Mouse (Mus musculus): ENCODE results near the gene Ism2. TPM values are rescaled to one million over a fixed set of nuclear protein-coding genes. Genes with fewer than 3 reads are reported as not detected.
A peak's percentile ranks its signal among the peaks of the same experiment; 100 is the strongest.
"Not testable (repeated sequence)": the region's sequence is repeated elsewhere in the genome, so short reads cannot be mapped to it uniquely, and the experiment has no call there.

Ism2 gene
- polyA plus RNA-seq, 1 experiment from 2014 or later: 1.0 TPM

DNA sequence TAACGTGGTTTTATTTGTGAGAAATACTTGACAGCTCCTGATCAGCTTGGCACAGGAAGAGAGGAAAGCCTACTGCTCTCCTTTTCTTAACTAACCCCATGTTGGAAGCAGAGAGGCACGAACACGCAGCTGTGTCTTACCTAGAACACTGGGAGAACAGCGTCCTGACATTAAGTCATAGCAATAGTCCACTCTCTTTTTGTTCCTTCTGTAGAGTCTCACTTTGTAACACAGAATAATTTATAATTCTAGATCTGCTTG, 7.0 kb upstream of the Ism2 start:
- H3K27me3 ChIP-seq (ENCODE audit: control insufficient read depth, insufficient read depth, low read length); H3K9ac ChIP-seq (ENCODE audit: low read length); ATAC-seq (replicated peaks; ENCODE audit: low FRiP score); H3K9me3 ChIP-seq (ENCODE audit: control insufficient read depth, low read length); H3K4me2 ChIP-seq (ENCODE audit: low read depth, low read length, severe bottlenecking); H3K4me1 ChIP-seq (replicated peaks; ENCODE audit: control insufficient read depth, insufficient read depth, low read length); H3K4me3 ChIP-seq (ENCODE audit: low read depth, low read length); DNase-seq (ENCODE audit: low spot score); H3K27ac ChIP-seq (ENCODE audit: low read depth, low read length); H3K36me3 ChIP-seq (ENCODE audit: control insufficient read depth, insufficient read depth, low read length): not testable (repeated sequence)
- 78% methylated on average over 4 of the region's 4 CpGs for WGBS

DNA sequence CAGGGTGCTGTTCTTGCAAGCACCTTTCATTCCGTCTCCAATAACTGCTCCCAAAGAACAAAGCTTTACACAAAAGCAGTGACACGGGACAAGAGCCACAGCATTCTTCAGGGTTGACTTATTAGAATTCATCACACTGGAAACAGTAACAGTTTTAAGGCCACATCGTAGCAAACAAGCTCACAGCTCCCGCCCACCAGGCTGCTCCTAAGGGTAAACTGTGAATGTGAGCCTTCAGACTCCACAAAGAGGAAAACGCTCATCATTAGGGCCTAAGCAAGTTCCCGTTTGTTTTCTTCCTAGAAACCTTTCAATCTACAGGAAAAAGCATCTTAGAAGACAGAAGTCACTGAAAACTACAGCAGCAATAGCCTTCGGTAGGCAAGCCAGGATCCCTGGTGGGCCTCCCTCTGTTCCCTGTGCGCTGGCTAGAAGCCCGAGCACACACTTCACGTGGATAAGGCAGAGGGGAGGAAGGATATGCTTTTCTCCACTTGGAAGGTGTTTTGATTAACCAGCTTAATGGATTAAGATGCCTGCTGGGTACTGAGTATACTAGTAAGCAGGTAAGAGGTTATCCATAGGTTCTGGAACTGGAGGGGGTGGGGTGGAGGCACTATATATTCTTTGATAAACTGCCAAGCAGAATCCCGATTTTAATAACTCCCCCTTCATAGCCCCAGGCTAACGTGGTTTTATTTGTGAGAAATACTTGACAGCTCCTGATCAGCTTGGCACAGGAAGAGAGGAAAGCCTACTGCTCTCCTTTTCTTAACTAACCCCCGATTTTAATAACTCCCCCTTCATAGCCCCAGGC, 6.5 kb upstream of the Ism2 start:
- no peak overlapping the region for H3K9ac ChIP-seq (ENCODE audit: low read length)
- no peaks in the 10 kb centered on the region for H3K36me3 ChIP-seq (ENCODE audit: control insufficient read depth, insufficient read depth, low read length)
- 0 out of 2 replicates have a peak, but pooled peaks cover 2% of the 10 kb centered on the region for H3K4me1 ChIP-seq (replicated peaks; ENCODE audit: control insufficient read depth, insufficient read depth, low read length)
- DNase-seq (ENCODE audit: low spot score) (no peak), ATAC-seq (replicated peaks; ENCODE audit: low FRiP score) (no peak)
- no peaks in the 10 kb centered on the region for H3K9me3 ChIP-seq (ENCODE audit: control insufficient read depth, low read length)
- no peaks in the 10 kb centered on the region for H3K27me3 ChIP-seq (ENCODE audit: control insufficient read depth, insufficient read depth, low read length)
- no peak overlapping the region for H3K27ac ChIP-seq (ENCODE audit: low read depth, low read length)
- WGBS: 38% methylated on average over 13 of the region's 13 CpGs
- H3K4me3 ChIP-seq (ENCODE audit: low read depth, low read length): no peak overlapping the region
- H3K4me2 ChIP-seq (ENCODE audit: low read depth, low read length, severe bottlenecking): no peak overlapping the region

DNA sequence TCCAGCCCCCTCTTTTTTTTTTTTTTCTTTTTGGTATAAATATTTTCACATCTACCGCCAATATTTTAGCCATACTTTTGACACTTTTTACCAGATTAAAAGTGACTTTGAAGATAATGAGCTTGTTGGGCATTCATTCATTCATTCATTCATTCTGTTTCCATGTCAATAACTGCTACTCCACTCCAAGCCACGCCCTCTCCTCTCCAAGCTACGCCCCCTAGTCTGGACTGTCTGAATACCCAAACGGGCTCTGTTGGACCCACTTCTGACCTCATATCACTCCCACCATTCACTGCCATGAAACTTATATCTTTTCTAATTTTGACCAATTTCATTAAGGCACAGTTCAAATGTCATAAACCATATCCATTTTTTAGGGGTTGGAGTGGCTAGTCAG, 1.7 kb upstream of the Ism2 start:
- no peak for ATAC-seq (replicated peaks; ENCODE audit: low FRiP score)
- no peak for DNase-seq (ENCODE audit: low spot score)
- Histone ChIP-seq H3K36me3 (ENCODE audit: control insufficient read depth, insufficient read depth, low read length) (no peaks in the 10 kb centered on the region), H3K27me3 (ENCODE audit: control insufficient read depth, insufficient read depth, low read length) (peaks cover 15% of the 10 kb centered on the region), H3K4me2 (ENCODE audit: low read depth, low read length, severe bottlenecking) (no peak overlapping the region), H3K9ac (ENCODE audit: low read length) (no peak overlapping the region), H3K4me1 (replicated peaks; ENCODE audit: control insufficient read depth, insufficient read depth, low read length) (peaks cover 4% of the 10 kb centered on the region; the same call in 1 of the 2 replicates), H3K9me3 (ENCODE audit: control insufficient read depth, low read length) (no peaks in the 10 kb centered on the region), H3K4me3 (ENCODE audit: low read depth, low read length) (no peak overlapping the region), H3K27ac (ENCODE audit: low read depth, low read length) (no peak overlapping the region)
- 39% methylated on average over 4 of the region's 4 CpGs for WGBS

DNA sequence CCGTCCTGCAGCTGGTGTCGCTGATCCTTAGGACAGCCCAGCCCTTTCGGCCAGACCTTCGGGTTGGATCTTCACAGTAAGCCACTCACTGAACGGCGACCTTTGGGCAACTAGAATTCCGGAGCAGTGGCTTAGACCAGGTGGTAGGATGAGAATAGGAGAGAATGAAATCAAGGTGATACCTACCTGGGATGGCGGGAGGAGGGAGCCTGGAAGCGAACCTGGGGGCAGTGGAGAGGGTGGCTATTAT, 861 bp upstream of the Ism2 start:
- H3K9ac ChIP-seq (ENCODE audit: low read length): 0 out of 2 replicates have a peak overlapping the region, but pooled peaks have one; percentile 70
- DNase-seq (ENCODE audit: low spot score) (no peak), ATAC-seq (replicated peaks; ENCODE audit: low FRiP score) (peak; percentile 14; the same call in 1 of the 2 replicates)
- H3K4me2 ChIP-seq (ENCODE audit: low read depth, low read length, severe bottlenecking): peak overlapping the region; percentile 96
- H3K4me1 ChIP-seq (replicated peaks; ENCODE audit: control insufficient read depth, insufficient read depth, low read length): peaks cover 2% of the 10 kb centered on the region; the same call in 1 of the 2 replicates
- no peak overlapping the region for H3K27ac ChIP-seq (ENCODE audit: low read depth, low read length)
- H3K9me3 ChIP-seq (ENCODE audit: control insufficient read depth, low read length): no peaks in the 10 kb centered on the region
- WGBS: 1% methylated on average over 9 of the region's 9 CpGs
- H3K4me3 ChIP-seq (ENCODE audit: low read depth, low read length): peak overlapping the region; percentile 68
- peaks cover 15% of the 10 kb centered on the region for H3K27me3 ChIP-seq (ENCODE audit: control insufficient read depth, insufficient read depth, low read length)
- no peaks in the 10 kb centered on the region for H3K36me3 ChIP-seq (ENCODE audit: control insufficient read depth, insufficient read depth, low read length)

DNA sequence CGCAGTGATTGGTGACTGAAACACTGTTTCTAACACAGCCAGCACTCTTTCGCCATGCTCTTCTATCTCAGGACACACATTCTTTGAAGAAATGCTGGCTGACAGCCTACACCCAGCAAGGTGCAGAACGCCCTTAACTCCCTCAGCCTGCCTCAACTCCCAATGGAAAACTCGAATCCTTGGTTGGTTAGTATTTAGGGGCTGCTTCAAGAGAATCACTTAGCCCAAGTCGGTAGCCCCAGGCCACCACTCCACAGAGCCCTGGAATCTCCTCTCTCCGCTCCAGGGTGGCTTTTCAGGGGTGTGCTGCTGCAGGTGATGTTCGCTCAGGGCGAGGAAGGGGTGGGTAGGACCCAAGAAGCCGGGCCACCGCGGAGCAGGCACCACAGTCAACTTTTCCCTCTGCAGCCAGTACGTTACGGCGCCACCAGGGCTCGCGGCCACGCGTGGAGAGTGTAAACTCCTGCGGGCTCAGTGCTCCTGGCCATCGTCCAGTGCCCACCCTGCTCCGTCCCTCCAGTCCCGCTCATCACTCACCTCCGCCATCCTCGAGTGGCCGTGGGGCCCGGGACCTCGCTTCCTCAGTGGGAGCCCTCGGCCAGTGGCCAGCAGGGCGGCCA, 358 bp downstream of the Ism2 start:
- peaks cover 15% of the 10 kb centered on the region for H3K27me3 ChIP-seq (ENCODE audit: control insufficient read depth, insufficient read depth, low read length)
- DNase-seq (ENCODE audit: low spot score) (no peak), ATAC-seq (replicated peaks; ENCODE audit: low FRiP score) (peak; percentile 62; the same call in 1 of the 2 replicates)
- peak overlapping the region; percentile 68 for H3K4me3 ChIP-seq (ENCODE audit: low read depth, low read length)
- H3K9me3 ChIP-seq (ENCODE audit: control insufficient read depth, low read length): no peaks in the 10 kb centered on the region
- 10% methylated on average over 25 of the region's 29 CpGs for WGBS
- peak overlapping the region; percentile 96 for H3K4me2 ChIP-seq (ENCODE audit: low read depth, low read length, severe bottlenecking)
- no peaks in the 10 kb centered on the region for H3K36me3 ChIP-seq (ENCODE audit: control insufficient read depth, insufficient read depth, low read length)
- peak overlapping the region; percentile 70 for H3K9ac ChIP-seq (ENCODE audit: low read length)
- H3K27ac ChIP-seq (ENCODE audit: low read depth, low read length): no peak overlapping the region
- peaks cover 2% of the 10 kb centered on the region; the same call in 1 of the 2 replicates for H3K4me1 ChIP-seq (replicated peaks; ENCODE audit: control insufficient read depth, insufficient read depth, low read length)

DNA sequence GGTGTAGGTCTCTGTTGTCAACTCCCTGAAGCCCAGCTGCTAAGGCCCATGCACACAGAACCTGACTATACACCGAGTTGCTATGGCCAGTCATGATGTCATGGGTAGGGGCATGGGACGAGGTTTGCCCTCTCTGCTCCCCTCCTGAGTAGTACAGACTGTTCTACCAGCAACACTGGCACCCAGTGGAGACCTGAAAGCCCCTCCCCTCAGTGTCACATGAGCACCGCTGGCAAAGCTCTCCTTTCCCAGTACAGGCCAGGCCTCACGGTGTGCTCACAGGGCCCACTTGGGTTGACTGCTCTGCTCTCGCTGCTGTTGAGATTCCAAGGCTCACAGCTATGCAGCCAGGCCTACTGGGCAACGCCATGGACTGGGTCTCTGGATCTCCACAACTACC, 5.6 kb downstream of the Ism2 start:
- H3K4me2 ChIP-seq (ENCODE audit: low read depth, low read length, severe bottlenecking): no peak overlapping the region
- ATAC-seq (replicated peaks; ENCODE audit: low FRiP score) (no peak), DNase-seq (ENCODE audit: low spot score) (no peak)
- no peaks in the 10 kb centered on the region for H3K4me1 ChIP-seq (replicated peaks; ENCODE audit: control insufficient read depth, insufficient read depth, low read length)
- H3K9ac ChIP-seq (ENCODE audit: low read length): no peak overlapping the region
- no peaks in the 10 kb centered on the region for H3K36me3 ChIP-seq (ENCODE audit: control insufficient read depth, insufficient read depth, low read length)
- H3K9me3 ChIP-seq (ENCODE audit: control insufficient read depth, low read length): no peaks in the 10 kb centered on the region
- peaks cover 1% of the 10 kb centered on the region; the same call in 1 of the 2 replicates for H3K27me3 ChIP-seq (ENCODE audit: control insufficient read depth, insufficient read depth, low read length)
- no peak overlapping the region for H3K4me3 ChIP-seq (ENCODE audit: low read depth, low read length)
- H3K27ac ChIP-seq (ENCODE audit: low read depth, low read length): no peak overlapping the region
- 74% methylated on average over 6 of the region's 6 CpGs for WGBS

DNA sequence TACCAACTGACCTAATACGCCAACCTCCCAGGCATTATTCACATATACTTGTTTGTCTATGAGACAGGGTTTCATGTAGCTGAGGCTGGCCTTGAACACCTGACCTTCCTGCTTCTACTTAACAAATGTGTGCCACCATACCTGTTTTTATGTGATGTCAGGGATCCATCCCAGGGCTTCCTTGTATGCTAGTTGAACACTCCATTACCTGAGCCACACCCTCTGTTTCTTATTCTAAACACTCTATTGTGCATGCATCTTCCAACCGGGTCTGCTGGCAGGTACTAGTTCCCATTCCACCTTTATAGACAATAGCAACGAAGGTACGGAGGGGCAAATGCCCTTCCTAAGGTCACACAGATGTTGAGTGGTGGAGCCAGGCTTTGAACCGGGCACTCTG, 10.4 kb downstream of the Ism2 start:
- 88% methylated on average over 5 of the region's 5 CpGs for WGBS
- ATAC-seq (replicated peaks; ENCODE audit: low FRiP score) (no peak), DNase-seq (ENCODE audit: low spot score) (no peak)
- Histone ChIP-seq H3K27me3 (ENCODE audit: control insufficient read depth, insufficient read depth, low read length) (no peaks in the 10 kb centered on the region), H3K4me3 (ENCODE audit: low read depth, low read length) (no peak overlapping the region), H3K36me3 (ENCODE audit: control insufficient read depth, insufficient read depth, low read length) (no peaks in the 10 kb centered on the region), H3K9ac (ENCODE audit: low read length) (no peak overlapping the region), H3K4me1 (replicated peaks; ENCODE audit: control insufficient read depth, insufficient read depth, low read length) (no peaks in the 10 kb centered on the region), H3K4me2 (ENCODE audit: low read depth, low read length, severe bottlenecking) (no peak overlapping the region), H3K9me3 (ENCODE audit: control insufficient read depth, low read length) (no peaks in the 10 kb centered on the region), H3K27ac (ENCODE audit: low read depth, low read length) (no peak overlapping the region)

DNA sequence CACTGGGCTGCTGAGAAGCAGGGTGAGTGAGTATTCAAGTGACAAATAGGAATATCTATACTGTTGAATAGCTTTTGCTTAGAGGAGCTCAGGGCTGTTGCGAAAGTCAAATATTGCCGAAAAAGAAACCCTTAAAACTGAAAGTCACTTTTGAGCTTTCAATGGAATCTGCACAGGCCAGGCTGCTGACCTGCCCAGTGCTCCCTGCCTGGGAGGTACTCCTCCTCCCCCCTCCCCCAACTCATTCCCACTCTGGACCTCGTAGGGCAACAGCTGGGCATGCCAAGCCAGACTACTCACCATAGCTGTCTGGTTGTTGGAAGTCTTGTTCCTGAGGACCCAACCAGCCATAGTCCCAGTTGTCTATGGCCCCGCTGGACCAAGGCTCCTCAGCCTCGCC, 14.8 kb downstream of the Ism2 start:
- Histone ChIP-seq H3K9me3 (ENCODE audit: control insufficient read depth, low read length) (no peaks in the 10 kb centered on the region), H3K4me3 (ENCODE audit: low read depth, low read length) (no peak overlapping the region), H3K27me3 (ENCODE audit: control insufficient read depth, insufficient read depth, low read length) (no peaks in the 10 kb centered on the region), H3K36me3 (ENCODE audit: control insufficient read depth, insufficient read depth, low read length) (no peaks in the 10 kb centered on the region), H3K9ac (ENCODE audit: low read length) (no peak overlapping the region), H3K4me1 (replicated peaks; ENCODE audit: control insufficient read depth, insufficient read depth, low read length) (no peaks in the 10 kb centered on the region), H3K27ac (ENCODE audit: low read depth, low read length) (no peak overlapping the region), H3K4me2 (ENCODE audit: low read depth, low read length, severe bottlenecking) (no peak overlapping the region)
- DNase-seq (ENCODE audit: low spot score) (no peak), ATAC-seq (replicated peaks; ENCODE audit: low FRiP score) (no peak)
- 89% methylated on average over 5 of the region's 5 CpGs for WGBS

DNA sequence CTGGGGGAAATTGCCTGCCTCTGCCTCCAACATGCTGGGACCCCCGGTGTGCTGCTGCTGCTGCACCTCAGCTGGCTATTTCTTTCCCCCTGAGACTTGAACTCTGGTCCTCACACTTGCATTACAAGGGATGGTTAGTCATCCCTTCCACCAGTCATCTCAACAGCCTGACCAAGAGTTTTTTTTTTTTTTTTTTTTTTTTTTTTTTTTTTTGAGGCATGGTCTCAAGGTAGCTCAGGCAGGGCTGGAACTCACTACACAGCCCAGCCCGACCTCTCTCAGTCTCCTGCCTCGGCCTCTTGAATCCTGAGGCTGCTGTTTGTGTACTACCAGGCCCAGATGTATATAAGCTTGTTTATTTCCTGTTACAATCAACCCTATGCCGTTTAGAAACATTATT, 15.2 kb downstream of the Ism2 start:
- no peaks in the 10 kb centered on the region for H3K9me3 ChIP-seq (ENCODE audit: control insufficient read depth, low read length)
- 85% methylated on average over 4 of the region's 4 CpGs for WGBS
- H3K4me2 ChIP-seq (ENCODE audit: low read depth, low read length, severe bottlenecking): no peak overlapping the region
- ATAC-seq (replicated peaks; ENCODE audit: low FRiP score) (no peak), DNase-seq (ENCODE audit: low spot score) (no peak)
- no peaks in the 10 kb centered on the region for H3K4me1 ChIP-seq (replicated peaks; ENCODE audit: control insufficient read depth, insufficient read depth, low read length)
- H3K27me3 ChIP-seq (ENCODE audit: control insufficient read depth, insufficient read depth, low read length): no peaks in the 10 kb centered on the region
- H3K27ac ChIP-seq (ENCODE audit: low read depth, low read length): no peak overlapping the region
- no peak overlapping the region for H3K9ac ChIP-seq (ENCODE audit: low read length)
- H3K36me3 ChIP-seq (ENCODE audit: control insufficient read depth, insufficient read depth, low read length): no peaks in the 10 kb centered on the region
- H3K4me3 ChIP-seq (ENCODE audit: low read depth, low read length): no peak overlapping the region

Data from forebrain, embryonic 11.5 days (tissue).